Mouse (Mus musculus): ENCODE measurements around the gene BC029722.
"Not testable (repeated sequence)": the region's sequence is repeated elsewhere in the genome, so short reads cannot be mapped to it uniquely, and the experiment has no call there.

BC029722 gene

GRCm38 (mm10) chr2:155819392-155819448 is at the start of gene BC029722:
TSS of gene BC029722 (minus strand) at chr2:155819426.
- no peak for DNase-seq

GRCm38 (mm10) chr2:155868320-155868719 is 49.1 kb upstream of the BC029722 start:
- no peak for DNase-seq

GRCm38 (mm10) chr2:155863301-155863867 is 44.2 kb upstream of the BC029722 start:
- DNase-seq, result no peak

- DNase-seq, result peak; percentile 16
Observed at GRCm38 (mm10) chr2:155862573-155863300, 43.5 kb upstream of the BC029722 start.

- DNase-seq, result no peak
Observed at GRCm38 (mm10) chr2:155861581-155861980, 42.4 kb upstream of the BC029722 start.

GRCm38 (mm10) chr2:155860102-155860501 is 40.9 kb upstream of the BC029722 start:
- DNase-seq, result no peak

- DNase-seq, result no peak
Observed at GRCm38 (mm10) chr2:155852536-155852935, 33.3 kb upstream of the BC029722 start.

- DNase-seq, result no peak
Observed at GRCm38 (mm10) chr2:155850120-155850519, 30.9 kb upstream of the BC029722 start.

- no peak for DNase-seq
Observed at GRCm38 (mm10) chr2:155849464-155849863, 30.2 kb upstream of the BC029722 start.

GRCm38 (mm10) chr2:155848291-155848690 is 29.1 kb upstream of the BC029722 start:
- DNase-seq, result peak; percentile 60

GRCm38 (mm10) chr2:155846930-155847329 is 27.7 kb upstream of the BC029722 start:
- DNase-seq, result no peak

- no peak for DNase-seq
Observed at GRCm38 (mm10) chr2:155838961-155839360, 19.7 kb upstream of the BC029722 start.

- DNase-seq, result no peak
Observed at GRCm38 (mm10) chr2:155837961-155838360, 18.7 kb upstream of the BC029722 start.

GRCm38 (mm10) chr2:155834732-155835131 is 15.5 kb upstream of the BC029722 start, which contains the start of gene Fam83c:
TSS of gene Fam83c (minus strand) at chr2:155834854.
- no peak for DNase-seq

GRCm38 (mm10) chr2:155832087-155832486 is 12.9 kb upstream of the BC029722 start:
- not testable (repeated sequence) for DNase-seq

GRCm38 (mm10) chr2:155831302-155831701 is 12.1 kb upstream of the BC029722 start:
- DNase-seq, result no peak

- DNase-seq, result no peak
Observed at GRCm38 (mm10) chr2:155830841-155831240, 11.6 kb upstream of the BC029722 start.

GRCm38 (mm10) chr2:155826630-155827424 is 7.6 kb upstream of the BC029722 start, which contains the start of gene Eif6:
TSS of gene Eif6 (minus strand) at chr2:155826925.
- peak; percentile 87 for DNase-seq

GRCm38 (mm10) chr2:155825904-155826629 is 6.8 kb upstream of the BC029722 start:
- DNase-seq, result no peak

- no peak for DNase-seq
Observed at GRCm38 (mm10) chr2:155823722-155824121, 4.5 kb upstream of the BC029722 start.

GRCm38 (mm10) chr2:155820779-155821178 is 1.6 kb upstream of the BC029722 start:
- no peak for DNase-seq

- no peak for DNase-seq
Observed at GRCm38 (mm10) chr2:155819449-155820251, 424 bp upstream of the BC029722 start.
